Mouse (Mus musculus) intestine, embryonic 14.5 days (tissue): ENCODE data around the gene Disp2. TPM values are rescaled to one million over a fixed set of nuclear protein-coding genes. Genes with fewer than 3 reads are reported as not detected.

ENCODE experiments used
- ATAC-seq: fragments of 200-750 bp; cut with Nextera tagmentation; replicated peaks from 2 replicates; pipeline ENCODE4 v1.8.0; 2017; ENCODE audit warnings: low read depth, moderate number of reproducible peaks, moderate TSS enrichment, moderate library complexity; ENCODE audit not compliant: low FRiP score, low TSS enrichment
- DNase-seq: peaks from one replicate; pipeline ENCODE4 v3.0.0-alpha.2; 2018; ENCODE audit warnings: low spot score
- H3K27ac ChIP-seq: fragments of 300-500 bp; sonication (generic); 2 replicates; pipeline ENCODE4 v1.5.1; 2014; ENCODE audit warnings: low read depth, mild to moderate bottlenecking, control low read depth
- H3K27me3 ChIP-seq: fragments of 300-500 bp; sonication (generic); replicated peaks from 2 replicates; pipeline ENCODE4 v1.6.1; 2014; ENCODE audit warnings: low read length, control low read depth; ENCODE audit not compliant: control insufficient read depth, insufficient read depth
- H3K36me3 ChIP-seq: fragments of 300-500 bp; sonication (generic); 2 replicates; pipeline ENCODE4 v1.6.1; 2014; ENCODE audit warnings: low read length, control low read depth; ENCODE audit not compliant: control insufficient read depth, insufficient read depth
- H3K4me1 ChIP-seq: fragments of 300-500 bp; sonication (generic); replicated peaks from 2 replicates; pipeline ENCODE4 v1.6.1; 2014; ENCODE audit warnings: low read length, control low read depth, mixed read lengths; ENCODE audit not compliant: control insufficient read depth, insufficient read depth
- H3K4me2 ChIP-seq: fragments of 300-500 bp; sonication (generic); 2 replicates; pipeline ENCODE4 v1.6.1; 2014; ENCODE audit warnings: low read length
- H3K4me3 ChIP-seq: fragments of 300-500 bp; sonication (generic); 2 replicates; pipeline ENCODE4 v1.5.1; 2014; ENCODE audit warnings: low read depth, low read length, control low read depth, mixed read lengths
- H3K9ac ChIP-seq: fragments of 300-500 bp; sonication (generic); 2 replicates; pipeline ENCODE4 v1.6.1; 2014; ENCODE audit warnings: mild to moderate bottlenecking, low read length
- H3K9me3 ChIP-seq: fragments of 300-500 bp; sonication (generic); 2 replicates; pipeline ENCODE4 v1.6.1; 2016; ENCODE audit warnings: low read length, control low read depth; ENCODE audit not compliant: control insufficient read depth
- WGBS: fragments of 180-500 bp; shearing (Covaris S2); extraction: QIAGEN DNeasy Blood & Tissue Kit; methylation state at CpG from one replicate; pipeline ENCODE4 v1.1.7; 2014; 5-methylcytosine and 5-hydroxymethylcytosine counted together
- polyA plus RNA-seq: library from polyadenylated mRNA; unstranded; fragments of >200 nt; fragmentation: Nextera tagmentation; extraction: Ambion mirVana; gene quantifications from 2 replicates; pipeline ENCODE4 v1.2.1, GENCODE M21; 2014

Gene Disp2
- polyA plus RNA-seq, 1 experiment from 2014 or later = 2.6 TPM

- H3K36me3 ChIP-seq = no peaks in the 10 kb centered on the region
- no peaks in the 10 kb centered on the region for H3K4me1 ChIP-seq
- no peaks in the 10 kb centered on the region for H3K27me3 ChIP-seq
- no peak overlapping the region for H3K4me2 ChIP-seq
- no peak overlapping the region for H3K9ac ChIP-seq
- no peak overlapping the region for H3K27ac ChIP-seq
- no peak overlapping the region for H3K4me3 ChIP-seq
- no peaks in the 10 kb centered on the region for H3K9me3 ChIP-seq
- 65% methylated on average over 4 of the region's 4 CpGs for WGBS
- no peak for ATAC-seq
- no peak for DNase-seq
These were observed 3.7 kb upstream of the Disp2 start for GRCm38 (mm10) chr2:118775846-118776245.

DNA sequence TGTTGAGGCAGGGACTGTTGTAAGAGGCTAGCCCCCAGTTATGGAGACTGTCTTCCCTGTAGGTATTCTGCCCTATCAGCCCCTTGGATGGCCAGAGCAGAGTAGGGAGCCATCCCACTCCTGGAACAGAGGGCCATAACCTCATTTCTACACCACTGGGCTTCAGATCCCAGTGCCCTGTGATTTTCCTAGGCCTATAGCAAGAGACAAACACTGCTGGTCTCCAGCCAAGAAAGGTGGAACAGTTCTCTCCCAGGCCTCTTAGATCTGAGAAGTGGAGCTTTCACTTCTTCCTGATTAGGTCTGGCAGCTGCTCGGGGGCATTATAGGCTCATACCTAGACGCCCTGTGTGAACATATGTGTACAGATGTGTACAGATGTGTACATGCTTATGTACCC lies 3.2 kb upstream of the Disp2 start:
- Histone ChIP-seq H3K4me3 (no peak overlapping the region), H3K27me3 (no peaks in the 10 kb centered on the region), H3K27ac (no peak overlapping the region), H3K36me3 (no peaks in the 10 kb centered on the region), H3K9ac (no peak overlapping the region), H3K9me3 (no peaks in the 10 kb centered on the region), H3K4me2 (no peak overlapping the region), H3K4me1 (no peaks in the 10 kb centered on the region)
- DNase-seq (no peak), ATAC-seq (no peak)
- WGBS = 68% methylated on average over 2 of the region's 2 CpGs

DNA sequence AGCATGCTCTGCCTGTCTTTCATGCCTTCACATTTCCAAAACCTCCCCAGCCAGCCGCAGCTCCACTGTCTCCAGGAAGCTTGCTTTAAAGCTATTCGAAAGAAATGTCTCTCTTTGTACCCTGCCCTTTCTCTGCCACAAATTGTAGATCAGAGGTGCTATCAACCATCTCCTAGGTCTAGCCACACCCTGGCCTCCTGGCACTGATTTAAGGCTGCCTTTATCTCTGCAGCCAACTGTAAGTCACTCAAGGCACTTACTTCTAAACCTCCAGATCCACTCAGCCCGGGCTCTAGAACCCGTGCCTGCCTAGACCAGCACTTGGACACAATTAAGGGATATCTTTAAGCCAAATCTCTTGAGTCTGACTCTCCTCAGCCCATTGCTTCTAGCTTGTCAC lies 1.1 kb upstream of the Disp2 start:
- Histone ChIP-seq H3K4me2 (no peak overlapping the region), H3K27ac (no peak overlapping the region), H3K4me3 (no peak overlapping the region), H3K27me3 (no peaks in the 10 kb centered on the region), H3K36me3 (no peaks in the 10 kb centered on the region), H3K9me3 (no peaks in the 10 kb centered on the region), H3K4me1 (no peaks in the 10 kb centered on the region), H3K9ac (no peak overlapping the region)
- DNase-seq (no peak), ATAC-seq (no peak)
- WGBS = 72% methylated on average over 4 of the region's 4 CpGs

- peak overlapping the region; percentile 58 for H3K4me2 ChIP-seq
- H3K27me3 ChIP-seq = no peaks in the 10 kb centered on the region
- peak; percentile 17; the same call in 1 of the 2 replicates for ATAC-seq
- no peaks in the 10 kb centered on the region for H3K4me1 ChIP-seq
- H3K36me3 ChIP-seq = no peaks in the 10 kb centered on the region
- 14% methylated on average over 10 of the region's 10 CpGs for WGBS
- H3K9ac ChIP-seq = 0 out of 2 replicates have a peak overlapping the region, but pooled peaks have one; percentile 17
- no peak for DNase-seq
- no peaks in the 10 kb centered on the region for H3K9me3 ChIP-seq
- H3K4me3 ChIP-seq = peak overlapping the region; percentile 30
- no peak overlapping the region for H3K27ac ChIP-seq
These were observed 454 bp upstream of the Disp2 start for GRCm38 (mm10) chr2:118779065-118779464.

- Histone ChIP-seq H3K36me3 (no peaks in the 10 kb centered on the region), H3K4me1 (no peaks in the 10 kb centered on the region), H3K9ac (no peak overlapping the region), H3K9me3 (no peaks in the 10 kb centered on the region), H3K4me2 (no peak overlapping the region), H3K27ac (no peak overlapping the region), H3K27me3 (0 out of 2 replicates have a peak, but pooled peaks cover 3% of the 10 kb centered on the region), H3K4me3 (no peak overlapping the region)
- DNase-seq (no peak), ATAC-seq (no peak)
- 28% methylated on average over 1 of the region's 1 CpGs for WGBS
These were observed 1.6 kb downstream of the Disp2 start for GRCm38 (mm10) chr2:118781115-118781514.

DNA sequence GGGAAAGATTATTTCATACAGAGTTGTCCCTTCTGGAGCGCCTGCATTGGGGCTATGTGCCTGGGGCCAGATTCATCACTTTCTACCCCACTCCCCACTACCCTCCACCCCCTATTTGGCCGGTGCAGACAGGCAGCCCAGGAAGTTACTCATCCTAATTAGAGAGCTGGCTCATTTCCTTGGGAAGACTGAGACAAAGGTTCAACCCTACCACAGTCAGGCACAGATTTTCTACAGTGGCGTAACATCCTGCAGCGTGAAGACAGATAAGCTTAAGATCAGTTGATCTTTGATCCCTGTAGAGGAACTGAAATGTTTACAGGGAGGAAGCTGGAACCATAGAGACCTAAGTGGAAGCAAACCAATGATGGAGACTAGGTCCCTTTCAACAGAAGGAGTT lies 2.8 kb downstream of the Disp2 start:
- Histone ChIP-seq H3K27me3 (0 out of 2 replicates have a peak, but pooled peaks cover 3% of the 10 kb centered on the region), H3K27ac (no peak overlapping the region), H3K4me2 (no peak overlapping the region), H3K4me1 (no peaks in the 10 kb centered on the region), H3K36me3 (no peaks in the 10 kb centered on the region), H3K9ac (no peak overlapping the region), H3K9me3 (no peaks in the 10 kb centered on the region), H3K4me3 (no peak overlapping the region)
- no peak for DNase-seq
- WGBS = 61% methylated on average over 4 of the region's 4 CpGs
- no peak for ATAC-seq

DNA sequence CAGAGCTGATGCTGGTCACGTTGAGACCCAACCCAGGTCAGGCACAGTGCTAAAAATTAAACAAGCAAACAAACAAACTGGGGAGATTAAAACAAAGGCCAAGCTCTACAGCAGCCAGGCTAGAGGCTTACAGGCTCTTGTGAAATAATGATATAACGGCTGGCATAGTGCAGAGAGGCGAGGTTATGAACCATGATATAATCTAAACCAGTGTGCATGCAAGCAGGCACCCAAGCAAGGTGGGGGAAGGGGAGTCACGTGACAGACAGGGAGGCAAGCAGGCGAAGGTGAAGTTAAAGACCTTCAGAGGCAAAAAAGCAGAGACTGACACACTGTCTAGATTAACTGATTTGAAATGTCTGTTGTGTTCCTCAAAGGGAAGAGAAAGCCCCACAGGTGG lies 3.6 kb downstream of the Disp2 start:
- Histone ChIP-seq H3K4me1 (no peaks in the 10 kb centered on the region), H3K4me2 (no peak overlapping the region), H3K27me3 (0 out of 2 replicates have a peak, but pooled peaks cover 3% of the 10 kb centered on the region), H3K27ac (no peak overlapping the region), H3K9ac (no peak overlapping the region), H3K4me3 (no peak overlapping the region), H3K36me3 (no peaks in the 10 kb centered on the region), H3K9me3 (no peaks in the 10 kb centered on the region)
- ATAC-seq (no peak), DNase-seq (no peak)
- WGBS = 53% methylated on average over 5 of the region's 5 CpGs

DNA sequence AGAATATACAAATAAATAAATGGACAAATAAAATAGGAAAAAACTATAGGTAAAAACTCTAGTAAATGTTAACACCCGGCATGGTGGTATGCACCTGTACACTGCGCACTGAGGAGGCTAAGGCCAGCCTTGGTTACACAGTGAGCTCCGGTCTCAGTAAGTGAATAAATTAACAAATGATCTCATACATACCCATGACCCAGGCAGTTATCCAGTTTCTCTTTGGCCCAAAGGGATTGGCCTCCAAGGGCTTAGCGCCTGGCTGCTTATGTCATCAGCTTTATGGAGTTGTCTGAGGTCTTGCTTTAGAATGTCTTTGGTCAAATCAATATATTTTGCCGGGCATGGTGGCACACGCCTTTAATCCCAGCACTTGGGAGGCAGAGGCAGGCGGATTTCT lies 4.1 kb downstream of the Disp2 start:
- Histone ChIP-seq H3K27me3 (0 out of 2 replicates have a peak, but pooled peaks cover 3% of the 10 kb centered on the region), H3K4me1 (no peaks in the 10 kb centered on the region), H3K9ac (no peak overlapping the region), H3K4me3 (no peak overlapping the region), H3K4me2 (no peak overlapping the region), H3K9me3 (no peaks in the 10 kb centered on the region), H3K27ac (no peak overlapping the region), H3K36me3 (no peaks in the 10 kb centered on the region)
- WGBS = 88% methylated on average over 7 of the region's 7 CpGs
- ATAC-seq = no peak
- DNase-seq = no peak

- peaks cover 5% of the 10 kb centered on the region for H3K4me1 ChIP-seq
- 0 out of 2 replicates have a peak, but pooled peaks cover 3% of the 10 kb centered on the region for H3K27me3 ChIP-seq
- no peaks in the 10 kb centered on the region for H3K9me3 ChIP-seq
- no peak overlapping the region for H3K4me2 ChIP-seq
- no peak for DNase-seq
- H3K4me3 ChIP-seq = no peak overlapping the region
- H3K36me3 ChIP-seq = no peaks in the 10 kb centered on the region
- ATAC-seq = no peak
- H3K9ac ChIP-seq = no peak overlapping the region
- WGBS = 81% methylated on average over 5 of the region's 5 CpGs
- no peak overlapping the region for H3K27ac ChIP-seq
These were observed 7.0 kb downstream of the Disp2 start for GRCm38 (mm10) chr2:118786525-118786924.
